Mouse (Mus musculus) lung, embryonic 14.5 days (tissue): ENCODE measurements around the gene Dennd2c. TPM values are rescaled to one million over a fixed set of nuclear protein-coding genes. Genes with fewer than 3 reads are reported as not detected.
A peak's percentile ranks its signal among the peaks of the same experiment; 100 is the strongest.
"Not testable (repeated sequence)": the region's sequence is repeated elsewhere in the genome, so short reads cannot be mapped to it uniquely, and the experiment has no call there.

Experiments
- ATAC-seq: fragments of 200-750 bp; cut with Nextera tagmentation; 2 replicates; pipeline ENCODE4 v1.8.0; 2017; ENCODE audit warnings: mild to moderate bottlenecking, moderate TSS enrichment, moderate library complexity; ENCODE audit not compliant: insufficient read depth
- DNase-seq: peaks from one replicate; pipeline ENCODE4 v3.0.0-alpha.2; 2015
- H3K27ac ChIP-seq: fragments of 300-500 bp; sonication (generic); 2 replicates; pipeline ENCODE4 v1.5.1; 2014; ENCODE audit warnings: low read depth, mild to moderate bottlenecking, moderate library complexity
- H3K27me3 ChIP-seq: fragments of 300-500 bp; sonication (generic); 2 replicates; pipeline ENCODE4 v1.6.1; 2014; ENCODE audit warnings: low read length, control low read depth; ENCODE audit not compliant: insufficient read depth
- H3K36me3 ChIP-seq: fragments of 300-500 bp; sonication (generic); 2 replicates; pipeline ENCODE4 v1.6.1; 2014; ENCODE audit warnings: control low read depth; ENCODE audit not compliant: insufficient read depth
- H3K4me1 ChIP-seq: fragments of 300-500 bp; sonication (generic); 2 replicates; pipeline ENCODE4 v1.6.1; 2014; ENCODE audit warnings: antibody characterized with exemption, control low read depth; ENCODE audit not compliant: insufficient read depth
- H3K4me2 ChIP-seq: fragments of 300-500 bp; sonication (generic); 2 replicates; pipeline ENCODE4 v1.6.1; 2014; ENCODE audit warnings: mild to moderate bottlenecking
- H3K4me3 ChIP-seq: fragments of 300-500 bp; sonication (generic); 2 replicates; pipeline ENCODE4 v1.5.1; 2014; ENCODE audit warnings: low read depth, low read length
- H3K9ac ChIP-seq: fragments of 300-500 bp; sonication (generic); 2 replicates; pipeline ENCODE4 v1.6.1; 2014
- H3K9me3 ChIP-seq: fragments of 300-500 bp; sonication (generic); 2 replicates; pipeline ENCODE4 v1.6.1; 2016; ENCODE audit warnings: low read depth, low read length, control low read depth
- CTCF ChIP-seq: IDR thresholded peaks from 2 replicates; pipeline ENCODE4 v1.5.1; 2016; ENCODE audit warnings: antibody characterized with exemption, low read depth
- WGBS: fragments of 180-500 bp; shearing (Covaris S2); extraction: QIAGEN DNeasy Blood & Tissue Kit; methylation state at CpG from one replicate; pipeline ENCODE4 v1.1.7; 2014; 5-methylcytosine and 5-hydroxymethylcytosine counted together
- polyA plus RNA-seq: library from polyadenylated mRNA; unstranded; fragments of >200 nt; fragmentation: Nextera tagmentation; extraction: Ambion mirVana; gene quantifications from 2 replicates; pipeline ENCODE4 v1.2.1, GENCODE M21; 2014

Dennd2c gene
- polyA plus RNA-seq, 1 experiment from 2014 or later = 5.2 TPM

- H3K9me3 ChIP-seq = no peaks in the 10 kb centered on the region
- peaks cover 13% of the 10 kb centered on the region for H3K4me1 ChIP-seq
- no peak overlapping the region for H3K9ac ChIP-seq
- no peaks in the 10 kb centered on the region for H3K27me3 ChIP-seq
- no peak overlapping the region for H3K27ac ChIP-seq
- DNase-seq = no peak
- ATAC-seq = no peak
- peaks cover 4% of the 10 kb centered on the region; the same call in 1 of the 2 replicates for H3K36me3 ChIP-seq
- 88% methylated on average over 10 of the region's 10 CpGs for WGBS
- TF ChIP-seq CTCF = no peak
- no peak overlapping the region for H3K4me3 ChIP-seq
- H3K4me2 ChIP-seq = no peak overlapping the region
Measured at GRCm38 (mm10) chr3:103133098-103133497, 30.7 kb downstream of the Dennd2c start.

- no peak overlapping the region for H3K4me2 ChIP-seq
- H3K9me3 ChIP-seq = no peaks in the 10 kb centered on the region
- no peak for TF ChIP-seq CTCF
- H3K27me3 ChIP-seq = no peaks in the 10 kb centered on the region
- DNase-seq = no peak
- no peak overlapping the region for H3K9ac ChIP-seq
- 77% methylated on average over 4 of the region's 4 CpGs for WGBS
- no peak for ATAC-seq
- H3K4me3 ChIP-seq = no peak overlapping the region
- no peaks in the 10 kb centered on the region for H3K4me1 ChIP-seq
- peaks cover 4% of the 10 kb centered on the region; the same call in 1 of the 2 replicates for H3K36me3 ChIP-seq
- no peak overlapping the region for H3K27ac ChIP-seq
Measured at GRCm38 (mm10) chr3:103136414-103137077, 34.1 kb downstream of the Dennd2c start.

GRCm38 (mm10) chr3:103139047-103139446 is 36.6 kb downstream of the Dennd2c start:
- WGBS = 43% methylated on average over 8 of the region's 8 CpGs
- TF ChIP-seq CTCF = no peak
- H3K27me3 ChIP-seq = no peaks in the 10 kb centered on the region
- no peak overlapping the region for H3K9ac ChIP-seq
- ATAC-seq = peak; percentile 84; the same call in 1 of the 2 replicates
- H3K4me3 ChIP-seq = no peak overlapping the region
- H3K36me3 ChIP-seq = peaks cover 4% of the 10 kb centered on the region; the same call in 1 of the 2 replicates
- no peaks in the 10 kb centered on the region for H3K4me1 ChIP-seq
- DNase-seq = peak; percentile 78
- no peak overlapping the region; the same call in 1 of the 2 replicates for H3K27ac ChIP-seq
- H3K9me3 ChIP-seq = no peaks in the 10 kb centered on the region
- peak overlapping the region; percentile 21; the same call in 1 of the 2 replicates for H3K4me2 ChIP-seq

- H3K4me1 ChIP-seq, H3K27me3 ChIP-seq, H3K9ac ChIP-seq, H3K9me3 ChIP-seq, ATAC-seq, H3K36me3 ChIP-seq, H3K27ac ChIP-seq, H3K4me3 ChIP-seq: not testable (repeated sequence)
- peak; percentile 19 for DNase-seq
- peak overlapping the region; percentile 21; the same call in 1 of the 2 replicates for H3K4me2 ChIP-seq
- WGBS = 60% methylated on average over 11 of the region's 11 CpGs
Measured at GRCm38 (mm10) chr3:103140095-103140838, 37.9 kb downstream of the Dennd2c start.

- no peak overlapping the region for H3K4me2 ChIP-seq
- no peaks in the 10 kb centered on the region for H3K27me3 ChIP-seq
- 0 out of 2 replicates have a peak, but pooled peaks have one; percentile 41 for ATAC-seq
- no peak overlapping the region for H3K4me3 ChIP-seq
- no peaks in the 10 kb centered on the region for H3K9me3 ChIP-seq
- no peak for DNase-seq
- peaks cover 5% of the 10 kb centered on the region; the same call in 1 of the 2 replicates for H3K36me3 ChIP-seq
- no peak overlapping the region for H3K27ac ChIP-seq
- no peak for TF ChIP-seq CTCF
- no peak overlapping the region for H3K9ac ChIP-seq
- H3K4me1 ChIP-seq = no peaks in the 10 kb centered on the region
- 82% methylated on average over 11 of the region's 11 CpGs for WGBS
Measured at GRCm38 (mm10) chr3:103141287-103141686, 38.9 kb downstream of the Dennd2c start.

GRCm38 (mm10) chr3:103142366-103142765 is 40.0 kb downstream of the Dennd2c start:
- DNase-seq = no peak
- peaks cover 4% of the 10 kb centered on the region; the same call in 1 of the 2 replicates for H3K36me3 ChIP-seq
- H3K27me3 ChIP-seq = no peaks in the 10 kb centered on the region
- no peak for ATAC-seq
- H3K9me3 ChIP-seq = no peaks in the 10 kb centered on the region
- no peak overlapping the region for H3K27ac ChIP-seq
- no peak overlapping the region for H3K4me3 ChIP-seq
- no peak overlapping the region for H3K9ac ChIP-seq
- H3K4me1 ChIP-seq = no peaks in the 10 kb centered on the region
- 79% methylated on average over 10 of the region's 10 CpGs for WGBS
- TF ChIP-seq CTCF = no peak
- no peak overlapping the region for H3K4me2 ChIP-seq

- Histone ChIP-seq H3K9me3 (no peaks in the 10 kb centered on the region), H3K27ac (no peak overlapping the region), H3K4me3 (no peak overlapping the region), H3K27me3 (no peaks in the 10 kb centered on the region), H3K36me3 (0 out of 2 replicates have a peak, but pooled peaks cover 4% of the 10 kb centered on the region), H3K9ac (no peak overlapping the region), H3K4me2 (no peak overlapping the region), H3K4me1 (no peaks in the 10 kb centered on the region)
- 70% methylated on average over 2 of the region's 2 CpGs for WGBS
- ATAC-seq = no peak
- DNase-seq = no peak
- TF ChIP-seq CTCF = no peak
Measured at GRCm38 (mm10) chr3:103145336-103145735, 42.9 kb downstream of the Dennd2c start.
